Mouse (Mus musculus): ENCODE data around the gene Hk2.

DNA sequence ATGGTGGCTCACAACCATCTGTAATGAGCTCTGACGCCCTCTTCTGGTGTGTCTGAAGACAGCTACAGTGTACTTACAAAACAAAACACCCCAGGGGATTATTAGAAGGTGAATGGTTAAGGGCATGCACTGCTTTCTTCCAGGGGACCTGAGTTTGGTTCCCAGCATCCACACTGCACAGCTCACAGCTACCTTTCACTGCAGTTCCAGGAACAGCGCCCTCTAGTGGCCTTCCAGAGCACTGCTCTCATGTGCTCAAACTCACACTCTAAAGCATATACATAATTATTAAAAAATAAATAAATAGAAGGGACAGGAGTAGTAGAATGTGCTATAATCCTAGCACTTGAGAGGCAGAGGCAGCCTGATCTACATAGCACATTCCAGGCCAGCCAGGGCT is 18.9 kb downstream of the Hk2 start:
- TF ChIP-seq CTCF (IDR thresholded peaks at IDR 0.05; ENCODE audit: low read depth, low read length) = peak; percentile 90
- no peak for TF ChIP-seq EP300 (IDR thresholded peaks at IDR 0.05; ENCODE audit: insufficient read depth, low read depth, low read length)

All from ES-Bruce4 (cell line).